Mouse (Mus musculus) brain, embryonic 14.5 days (tissue): ENCODE measurements at regions not wholly inside any gene's neighbourhood (a gene's known extent, or its start where the extent isn't known, plus 50 kb on each side); places are given as distances from the start of the nearest gene placed in this dataset.
A peak's percentile ranks its signal among the peaks of the same experiment; 100 is the strongest.

Experiments
- DNase-seq: peaks from one replicate; pipeline ENCODE4 v3.0.0-alpha.2; 2011; ENCODE audit warnings: low read depth
- CTCF ChIP-seq: fragments of 200-500 bp; IDR thresholded peaks from 2 replicates; pipeline ENCODE4 v1.5.1; 2012; ENCODE audit warnings: inconsistent platforms, mild to moderate bottlenecking, moderate library complexity, borderline replicate concordance; ENCODE audit not compliant: insufficient read depth, insufficient read length; ENCODE audit errors: extremely low read depth
- POLR2A ChIP-seq: fragments of 200-500 bp; IDR thresholded peaks from 2 replicates; pipeline ENCODE4 v1.6.1; 2012; ENCODE audit warnings: mild to moderate bottlenecking, inconsistent platforms, borderline replicate concordance; ENCODE audit not compliant: poor library complexity, insufficient read depth, insufficient read length, severe bottlenecking; ENCODE audit errors: extremely low read depth

GRCm38 (mm10) chr4:131060191-131060680, 116.1 kb downstream of the Matn1 start:
- no peak for DNase-seq
- TF ChIP-seq CTCF, result no peak
- no peak for TF ChIP-seq POLR2A

- peak; percentile 80 for DNase-seq
These were observed 116.5 kb downstream of the Matn1 start for GRCm38 (mm10) chr4:131060706-131061105.

GRCm38 (mm10) chr4:131062592-131062991, 118.4 kb downstream of the Matn1 start:
- TF ChIP-seq POLR2A, result no peak
- TF ChIP-seq CTCF, result no peak
- no peak for DNase-seq

More at GRCm38 (mm10) chr4:131060706-131061105, 116.5 kb downstream of the Matn1 start:
- TF ChIP-seq POLR2A (no peak), CTCF (no peak)

GRCm38 (mm10) chr4:131066186-131066939, 122.2 kb downstream of the Matn1 start:
- TF ChIP-seq POLR2A (no peak), CTCF (no peak)

GRCm38 (mm10) chr4:131070566-131070965, 126.4 kb downstream of the Matn1 start:
- TF ChIP-seq POLR2A (no peak), CTCF (no peak)
- no peak for DNase-seq

More at GRCm38 (mm10) chr4:131066186-131066939, 122.2 kb downstream of the Matn1 start:
- peak; percentile 93 for DNase-seq

GRCm38 (mm10) chr4:131072623-131073022, 128.4 kb downstream of the Matn1 start:
- no peak for DNase-seq
- TF ChIP-seq CTCF (no peak), POLR2A (no peak)

GRCm38 (mm10) chr4:131073420-131073819, 129.2 kb downstream of the Matn1 start:
- TF ChIP-seq POLR2A (no peak), CTCF (no peak)
- no peak for DNase-seq

GRCm38 (mm10) chr4:131075326-131075932, 131.2 kb downstream of the Matn1 start:
- peak; percentile 63 for DNase-seq
- TF ChIP-seq CTCF (no peak), POLR2A (no peak)

- no peak for DNase-seq
- TF ChIP-seq CTCF (no peak), POLR2A (no peak)
These were observed 132.4 kb downstream of the Matn1 start for GRCm38 (mm10) chr4:131076628-131077027.

- DNase-seq, result peak; percentile 70
These were observed 135.9 kb downstream of the Matn1 start for GRCm38 (mm10) chr4:131080113-131080512.

GRCm38 (mm10) chr4:131083405-131083804, 139.2 kb downstream of the Matn1 start:
- TF ChIP-seq POLR2A, result no peak
- no peak for TF ChIP-seq CTCF
- peak; percentile 90 for DNase-seq

More at GRCm38 (mm10) chr4:131080113-131080512, 135.9 kb downstream of the Matn1 start:
- TF ChIP-seq POLR2A, result no peak
- TF ChIP-seq CTCF, result no peak
